Mouse (Mus musculus): ENCODE measurements around the gene Fbxo33.

Gene Fbxo33

GRCm38 (mm10) chr12:59195941-59196340 lies 23.6 kb downstream of the Fbxo33 start:
- no peak for DNase-seq

DNA sequence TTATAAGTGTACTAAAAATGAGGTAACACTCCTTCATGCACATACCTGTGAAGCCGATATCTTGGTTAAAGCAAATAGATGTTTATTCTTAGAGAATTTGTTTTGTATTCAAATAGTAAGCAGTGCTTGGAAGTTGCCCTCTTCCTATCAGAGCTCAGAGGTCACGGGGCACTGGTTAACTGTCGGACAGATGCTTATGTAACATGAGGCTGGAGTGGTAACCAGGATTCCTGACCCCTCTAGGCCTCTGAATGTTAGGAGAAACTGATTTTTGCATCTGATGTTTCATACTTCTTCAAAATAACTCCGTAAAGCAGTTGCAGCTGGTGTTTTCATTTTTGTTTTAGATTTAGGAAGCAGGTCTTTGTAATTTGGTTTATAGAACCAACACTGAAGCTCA lies 24.5 kb downstream of the Fbxo33 start:
- no peak for DNase-seq

GRCm38 (mm10) chr12:59194341-59195003 lies 25.1 kb downstream of the Fbxo33 start:
- no peak for DNase-seq

GRCm38 (mm10) chr12:59193637-59194036 lies 25.9 kb downstream of the Fbxo33 start:
- DNase-seq, result no peak

DNA sequence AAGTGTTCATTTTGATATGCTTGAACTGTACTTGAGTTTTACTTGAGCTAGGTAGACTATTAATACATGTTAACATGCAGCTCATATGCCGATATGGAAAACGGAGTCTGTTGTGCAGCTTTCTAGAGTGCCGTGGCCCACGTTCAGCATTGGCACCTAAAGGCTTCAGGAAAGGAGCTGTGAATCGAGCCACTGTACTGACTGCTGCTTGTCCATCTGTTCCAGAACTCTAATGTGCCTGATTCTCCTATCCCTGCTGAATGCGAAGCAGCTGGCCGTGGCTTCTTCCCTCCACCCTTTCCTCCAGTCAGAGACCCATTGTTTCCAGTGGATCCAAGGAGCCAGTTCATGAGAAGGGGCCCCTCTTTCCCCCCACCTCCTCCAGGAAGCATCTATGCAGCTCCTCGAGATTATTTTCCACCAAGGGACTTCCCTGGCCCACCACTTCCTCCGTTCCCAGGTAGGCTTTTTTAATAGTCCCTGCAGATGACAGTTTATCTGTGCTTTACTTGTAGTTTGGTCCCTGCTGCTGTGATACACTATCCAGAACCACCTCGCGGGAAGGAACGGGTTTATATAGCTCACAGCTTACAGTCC lies 31.3 kb downstream of the Fbxo33 start:
- DNase-seq, result no peak

DNA sequence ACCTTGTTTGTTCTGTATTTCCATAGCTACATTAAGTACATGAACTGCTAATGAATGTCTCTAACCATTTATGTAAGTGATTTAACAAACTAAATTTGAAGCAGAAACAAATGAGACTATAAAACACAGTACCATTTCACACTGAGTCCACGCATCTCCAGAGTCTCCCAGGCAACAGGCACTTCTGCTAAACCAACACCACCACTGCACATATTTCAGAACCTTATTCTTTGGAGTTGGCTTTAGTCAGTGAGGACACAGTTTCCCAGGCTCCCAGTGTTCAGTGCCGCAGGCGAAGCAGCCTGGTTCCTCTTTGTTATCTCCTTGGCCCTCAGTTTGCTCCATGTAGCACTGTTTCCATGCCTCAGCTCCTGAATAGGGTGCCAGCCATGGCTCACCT lies 41.7 kb downstream of the Fbxo33 start:
- DNase-seq, result no peak

DNA sequence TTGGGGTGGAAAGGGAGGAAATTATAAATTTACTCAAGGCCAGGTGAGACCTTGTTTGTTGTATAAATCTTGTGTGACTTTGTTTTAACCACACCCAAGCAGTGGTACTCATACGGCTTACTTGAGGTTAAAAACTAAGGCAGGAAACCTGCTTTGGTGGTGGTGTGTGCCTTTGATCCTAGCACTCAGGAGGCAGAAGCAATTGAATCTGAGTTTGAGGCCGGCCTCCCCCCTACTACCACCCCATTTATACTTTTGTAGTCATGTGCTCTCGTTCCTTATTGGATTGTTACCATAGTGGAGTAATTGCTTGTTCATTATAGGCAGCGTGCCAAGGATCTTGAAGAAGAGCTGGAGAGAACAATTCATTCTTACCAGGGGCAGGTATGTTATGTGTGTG lies 49.6 kb downstream of the Fbxo33 start:
- DNase-seq, result no peak

DNA sequence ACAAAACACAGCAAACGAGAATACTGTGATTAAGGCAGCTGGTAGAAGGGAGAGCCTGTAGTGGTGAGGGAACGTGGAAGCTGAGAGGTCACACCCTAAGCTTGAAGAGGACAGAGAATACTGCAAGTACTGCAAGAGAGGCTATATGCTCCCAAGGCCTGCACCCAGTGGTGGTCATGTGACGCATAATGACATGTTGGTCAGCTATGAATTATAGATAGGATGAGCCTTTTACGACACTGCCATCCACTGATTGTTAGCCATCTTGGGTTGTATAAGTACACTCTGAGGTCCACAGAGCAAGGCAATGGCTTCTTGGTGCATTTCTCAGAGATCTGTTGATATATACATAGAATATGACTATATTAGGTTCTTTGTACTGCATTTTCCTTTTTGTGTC lies 53.0 kb downstream of the Fbxo33 start:
- no peak for DNase-seq

DNA sequence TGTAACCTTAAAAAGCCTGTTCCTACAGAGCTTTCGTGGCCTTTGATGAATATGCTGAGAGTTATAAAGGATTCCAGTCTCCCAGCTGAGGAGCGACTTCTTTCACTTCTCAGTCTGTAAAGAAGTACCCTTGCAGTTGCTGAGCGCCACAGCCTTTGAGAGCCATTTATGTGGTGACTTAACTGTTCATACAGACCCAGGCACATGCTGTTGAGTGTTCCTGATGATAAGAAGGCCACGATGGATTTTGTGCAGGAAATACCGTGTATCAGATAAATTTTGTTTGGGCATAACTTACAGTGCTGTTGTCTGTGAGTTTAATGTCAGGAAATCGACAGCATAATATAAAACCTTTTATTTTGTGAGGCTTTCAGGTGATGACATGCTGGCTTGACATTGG lies 55.0 kb downstream of the Fbxo33 start:
- DNase-seq, result no peak

GRCm38 (mm10) chr12:59162797-59163196 lies 56.7 kb downstream of the Fbxo33 start:
- DNase-seq, result no peak

- no peak for DNase-seq
These were observed 58.4 kb downstream of the Fbxo33 start for GRCm38 (mm10) chr12:59161091-59161490.
